In genomic region chr10:127515983-127516459, GRCm38 (mm10) we compare ENCODE assay signal across 10 mouse cellular contexts. TPM values are rescaled to one million over a fixed set of nuclear protein-coding genes. Genes with fewer than 3 reads are reported as not detected.
A peak's percentile ranks its signal among the peaks of the same experiment; 100 is the strongest.
DNase-seq lines count a peak whose midpoint lies in the region; ATAC-seq and TF ChIP-seq lines count a peak whose summit lies in the region.
"Had no signal": no experiment of that assay in that cellular context is flagged by ENCODE, and none has a peak within 500 bp of the region (broad histone marks: within the 10 kb centered on the region; RNA-seq: fewer than 3 reads in every experiment).

No protein-coding gene starts in this region.

- no peak overlapping the region for H3K9ac ChIP-seq in kidney, embryonic 14.5 days (ENCODE audit: low read depth, low read length)
- peak overlapping the region; percentile 35; the same call in 1 of the 2 replicates for H3K9ac ChIP-seq in hindbrain, embryonic 13.5 days
- peak overlapping the region; percentile 57 for H3K9ac ChIP-seq in liver, postnatal 0 days (replicated peaks)

- H3K27me3 ChIP-seq in kidney, embryonic 14.5 days (ENCODE audit: control insufficient read depth, insufficient read depth, low read length), result peaks cover 52% of the 10 kb centered on the region
- peaks cover 96% of the 10 kb centered on the region for H3K27me3 ChIP-seq in embryonic facial prominence, embryonic 10.5 days (replicated peaks; ENCODE audit: low read depth, poor library complexity, severe bottlenecking)
- H3K27me3 ChIP-seq in hindbrain, embryonic 13.5 days, result peaks cover 47% of the 10 kb centered on the region
- H3K27me3 ChIP-seq in liver, postnatal 0 days (ENCODE audit: insufficient read depth, low read length), result peaks cover 39% of the 10 kb centered on the region

- H3K36me3 ChIP-seq in kidney, embryonic 14.5 days (ENCODE audit: control insufficient read depth, insufficient read depth, low read length), result peaks cover 27% of the 10 kb centered on the region
- peaks cover 41% of the 10 kb centered on the region for H3K36me3 ChIP-seq in embryonic facial prominence, embryonic 10.5 days (replicated peaks)
- peaks cover 24% of the 10 kb centered on the region for H3K36me3 ChIP-seq in hindbrain, embryonic 13.5 days
- peaks cover 33% of the 10 kb centered on the region for H3K36me3 ChIP-seq in liver, postnatal 0 days (replicated peaks; ENCODE audit: insufficient read depth, low read length)

- H3K27ac ChIP-seq in kidney, embryonic 14.5 days (ENCODE audit: low read depth, low read length), result no peak overlapping the region; the same call in 1 of the 2 replicates
- H3K27ac ChIP-seq in embryonic facial prominence, embryonic 10.5 days (replicated peaks), result peak overlapping the region; percentile 69
- H3K27ac ChIP-seq in hindbrain, embryonic 13.5 days, result no peak overlapping the region
- peak overlapping the region; percentile 82 for H3K27ac ChIP-seq in liver, postnatal 0 days (ENCODE audit: low read depth)
- H3K27ac ChIP-seq in left cerebral cortex, adult 2 months, result no peak overlapping the region
- H3K27ac ChIP-seq: macrophage had no signal

- intact Hi-C loops in left cerebral cortex, adult 2 months (cut with DNase I), result no loop called here

- no peaks in the 10 kb centered on the region for H3K9me3 ChIP-seq in kidney, embryonic 14.5 days (ENCODE audit: control insufficient read depth, low read length)
- 0 out of 2 replicates have a peak, but pooled peaks cover 4% of the 10 kb centered on the region for H3K9me3 ChIP-seq in embryonic facial prominence, embryonic 10.5 days
- H3K9me3 ChIP-seq in hindbrain, embryonic 13.5 days, result no peaks in the 10 kb centered on the region
- H3K9me3 ChIP-seq in liver, postnatal 0 days (ENCODE audit: low read length), result no peaks in the 10 kb centered on the region

- TF ChIP-seq CTCF in liver, postnatal 0 days (IDR thresholded peaks at IDR 0.05; ENCODE audit: low read depth), result no peak
- TF ChIP-seq CTCF in left cerebral cortex, adult 2 months (IDR thresholded peaks at IDR 0.05), result no peak

- DNase-seq in kidney, postnatal 14 days, result no peak
- no peak for DNase-seq in embryonic facial prominence, embryonic 10.5 days (ENCODE audit: low spot score)
- no peak for DNase-seq in liver, postnatal 0 days
- DNase-seq in left cerebral cortex, adult 2 months (ENCODE audit: extremely low spot score in 1 of 2, low spot score in 2 of 2), result no peak
- DNase-seq in right cerebral cortex, postnatal 10 days (ENCODE audit: low spot score in 2 of 2), result no peak
- DNase-seq: kidney, adult 18-20 months had no signal

- 14% methylated on average over 8 of the region's 8 CpGs for WGBS in kidney, embryonic 14.5 days
- 9% methylated on average over 8 of the region's 8 CpGs for WGBS in embryonic facial prominence, embryonic 10.5 days
- 15% methylated on average over 8 of the region's 8 CpGs for WGBS in hindbrain, embryonic 13.5 days
- WGBS in liver, postnatal 0 days (ENCODE audit: insufficient replicate concordance), result 23% methylated on average over 8 of the region's 8 CpGs

- ATAC-seq in kidney, embryonic 14.5 days (ENCODE audit: low FRiP score, low TSS enrichment), result no peak
- no peak for ATAC-seq in hindbrain, embryonic 13.5 days (ENCODE audit: low FRiP score)
- ATAC-seq in liver, postnatal 0 days, result no peak

- H3K4me2 ChIP-seq in kidney, embryonic 14.5 days (replicated peaks; ENCODE audit: low read depth, low read length), result peak overlapping the region; percentile 37
- H3K4me2 ChIP-seq in hindbrain, embryonic 13.5 days, result peak overlapping the region; percentile 36; the same call in 1 of the 2 replicates
- H3K4me2 ChIP-seq in liver, postnatal 0 days (ENCODE audit: low read depth, low read length), result peak overlapping the region; percentile 71

- no peak overlapping the region for H3K4me3 ChIP-seq in kidney, embryonic 14.5 days (ENCODE audit: low read length)
- peak overlapping the region; percentile 64 for H3K4me3 ChIP-seq in embryonic facial prominence, embryonic 10.5 days
- H3K4me3 ChIP-seq in hindbrain, embryonic 13.5 days, result no peak overlapping the region
- peak overlapping the region; percentile 35 for H3K4me3 ChIP-seq in liver, postnatal 0 days (ENCODE audit: low read depth, low read length)
- no peak overlapping the region for H3K4me3 ChIP-seq in left cerebral cortex, adult 2 months

- H3K4me1 ChIP-seq in kidney, embryonic 14.5 days (ENCODE audit: control insufficient read depth, insufficient read depth, low read length), result peaks cover 50% of the 10 kb centered on the region
- H3K4me1 ChIP-seq in embryonic facial prominence, embryonic 10.5 days, result peaks cover 87% of the 10 kb centered on the region
- H3K4me1 ChIP-seq in hindbrain, embryonic 13.5 days (replicated peaks), result peaks cover 84% of the 10 kb centered on the region
- H3K4me1 ChIP-seq in liver, postnatal 0 days (ENCODE audit: insufficient read depth), result peaks cover 59% of the 10 kb centered on the region

- TF ChIP-seq EP300 in liver, postnatal 0 days (IDR thresholded peaks at IDR 0.05; ENCODE audit: low read depth), result no peak

RNA-seq across cellular contexts. Expression of gene Ndufa4l2, which starts 1.3 kb away (rescaled TPM):
- 27.1 and 32.7 TPM in 2 replicates for polyA plus RNA-seq in kidney, embryonic 14.5 days (2014; fragmentation: Nextera tagmentation; extraction: Ambion mirVana)
- 2.2 and 4.5 TPM in 2 replicates for polyA plus RNA-seq in embryonic facial prominence, embryonic 10.5 days (2016; fragmentation: Nextera tagmentation; extraction: Ambion mirVana)
- polyA plus RNA-seq in hindbrain, embryonic 13.5 days (2015; fragmentation: Nextera tagmentation; extraction: Ambion mirVana), result 13.4 and 15.5 TPM in 2 replicates
- 13.1 and 23.1 TPM in 2 replicates for polyA plus RNA-seq in liver, postnatal 0 days (2015; fragmentation: Nextera tagmentation; extraction: Ambion mirVana)
- 1 to 10 TPM; 4.2 to 5.6 TPM for total RNA-seq in left cerebral cortex, adult 2 months (2021)
- polyA plus RNA-seq: macrophage had no signal

RNA-seq across cellular contexts. Expression of gene Shmt2, which starts 6.2 kb away (rescaled TPM):
- polyA plus RNA-seq in kidney, embryonic 14.5 days (2014; fragmentation: Nextera tagmentation; extraction: Ambion mirVana), result 68.9 and 99.8 TPM in 2 replicates
- 110 and 129 TPM in 2 replicates for polyA plus RNA-seq in embryonic facial prominence, embryonic 10.5 days (2016; fragmentation: Nextera tagmentation; extraction: Ambion mirVana)
- polyA plus RNA-seq in hindbrain, embryonic 13.5 days (2015; fragmentation: Nextera tagmentation; extraction: Ambion mirVana), result 52.7 and 57.5 TPM in 2 replicates
- polyA plus RNA-seq in liver, postnatal 0 days (2015; fragmentation: Nextera tagmentation; extraction: Ambion mirVana), result 62.6 and 75.0 TPM in 2 replicates
- total RNA-seq in left cerebral cortex, adult 2 months (2021), result 10 to 100 TPM; 24.1 to 26.0 TPM

RNA-seq across cellular contexts. Expression of gene Stac3, which starts 14.5 kb away (rescaled TPM):
- 0.39 and 0.50 TPM in 2 replicates for polyA plus RNA-seq in kidney, embryonic 14.5 days (2014; fragmentation: Nextera tagmentation; extraction: Ambion mirVana)
- 0.57 and 0.58 TPM in 2 replicates for polyA plus RNA-seq in embryonic facial prominence, embryonic 10.5 days (2016; fragmentation: Nextera tagmentation; extraction: Ambion mirVana)
- polyA plus RNA-seq in hindbrain, embryonic 13.5 days (2015; fragmentation: Nextera tagmentation; extraction: Ambion mirVana), result 2.5 TPM in 2 replicates
- polyA plus RNA-seq in liver, postnatal 0 days (2015; fragmentation: Nextera tagmentation; extraction: Ambion mirVana), result 0.21 and 0.57 TPM in 2 replicates
- total RNA-seq in left cerebral cortex, adult 2 months (2021), result 1 to 10 TPM; 2.6 to 9.9 TPM

RNA-seq across cellular contexts. Expression of gene Nxph4, which starts 18.3 kb away (rescaled TPM):
- 0.49 and 1.2 TPM in 2 replicates for polyA plus RNA-seq in kidney, embryonic 14.5 days (2014; fragmentation: Nextera tagmentation; extraction: Ambion mirVana)
- 5.2 and 9.7 TPM in 2 replicates for polyA plus RNA-seq in embryonic facial prominence, embryonic 10.5 days (2016; fragmentation: Nextera tagmentation; extraction: Ambion mirVana)
- polyA plus RNA-seq in hindbrain, embryonic 13.5 days (2015; fragmentation: Nextera tagmentation; extraction: Ambion mirVana), result 139 and 176 TPM in 2 replicates
- not detected in 2 replicates for polyA plus RNA-seq in liver, postnatal 0 days (2015; fragmentation: Nextera tagmentation; extraction: Ambion mirVana)
- total RNA-seq in left cerebral cortex, adult 2 months (2021), result 1 to 10 TPM; 5.4 to 5.5 TPM
- polyA plus RNA-seq: erythroblast, embryonic 14.5 days; macrophage had no signal

Comparison
In these comparisons a context has a peak if more than half of its experiments do, and no peak if none do; other contexts are left out.
1. H3K27ac ChIP-seq: peak in embryonic facial prominence, embryonic 10.5 days (single experiment) and liver, postnatal 0 days (single experiment); none in kidney, embryonic 14.5 days (single experiment), hindbrain, embryonic 13.5 days (single experiment) and left cerebral cortex, adult 2 months (single experiment).
2. H3K4me3 ChIP-seq: peak in embryonic facial prominence, embryonic 10.5 days (single experiment) and liver, postnatal 0 days (single experiment); none in kidney, embryonic 14.5 days (single experiment), hindbrain, embryonic 13.5 days (single experiment) and left cerebral cortex, adult 2 months (single experiment).
3. Peak in every context shown above with its lines, with median percentiles within 50 percentile points of each other: H3K4me2 ChIP-seq.